Mouse (Mus musculus) kidney, adult 10 weeks (tissue): ENCODE data around the gene Eef1g. TPM values are rescaled to one million over a fixed set of nuclear protein-coding genes. Genes with fewer than 3 reads are reported as not detected.

Experiments
- polyA plus RNA-seq: library from polyadenylated mRNA; stranded (reverse); fragments of 350-450 nt; fragmentation: Illumina TruSeq; extraction: RNeasy Lipid Tissue Mini Kit (QIAGEN cat#74804); gene quantifications from one replicate; pipeline ENCODE4 v1.2.3, GENCODE M21; 2014; ENCODE audit warnings: low read depth, low replicate concordance

The Eef1g gene
- 56.6 TPM for polyA plus RNA-seq

DNA sequence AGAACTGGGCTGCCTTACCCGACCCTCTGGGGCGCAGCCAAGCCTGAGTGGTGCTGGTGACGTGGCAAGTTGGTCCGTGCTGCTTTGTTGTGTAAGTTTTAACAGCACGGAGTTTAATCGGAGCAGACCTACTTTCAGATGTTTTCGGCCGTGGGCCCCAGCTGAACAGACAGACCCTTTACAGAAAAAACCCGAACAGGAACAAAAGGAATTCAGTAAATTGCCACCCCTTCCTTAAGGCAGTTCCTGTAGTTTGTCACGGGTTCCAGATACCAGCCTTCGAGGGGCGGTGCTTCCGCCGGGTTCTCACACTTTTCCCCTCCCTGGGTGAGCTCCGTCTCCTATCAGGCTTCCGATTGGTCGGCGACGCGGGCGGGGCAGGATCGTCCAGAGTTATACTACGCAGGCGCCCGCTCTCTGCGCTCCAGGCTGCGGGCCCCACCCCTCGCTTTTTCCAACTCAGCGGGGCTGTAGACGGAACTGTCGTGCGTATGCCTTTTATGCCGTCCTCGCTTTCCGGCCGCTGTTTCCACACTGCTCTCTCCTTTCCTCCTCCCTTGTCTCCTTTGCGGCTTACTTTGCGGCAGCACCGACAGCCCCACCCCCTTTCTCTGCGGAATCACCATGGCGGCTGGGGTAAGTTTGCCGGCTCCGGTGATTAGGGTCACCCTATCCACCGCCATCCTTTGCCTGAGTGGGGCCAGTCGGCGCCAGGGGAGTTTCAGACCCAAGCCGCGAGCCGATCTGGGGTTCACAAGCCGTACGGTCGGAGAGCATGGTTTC, at the start of gene Eef1g:
TSS of gene Eef1g (plus strand) at position 452 of the 783 bp plus-strand sequence.

DNA sequence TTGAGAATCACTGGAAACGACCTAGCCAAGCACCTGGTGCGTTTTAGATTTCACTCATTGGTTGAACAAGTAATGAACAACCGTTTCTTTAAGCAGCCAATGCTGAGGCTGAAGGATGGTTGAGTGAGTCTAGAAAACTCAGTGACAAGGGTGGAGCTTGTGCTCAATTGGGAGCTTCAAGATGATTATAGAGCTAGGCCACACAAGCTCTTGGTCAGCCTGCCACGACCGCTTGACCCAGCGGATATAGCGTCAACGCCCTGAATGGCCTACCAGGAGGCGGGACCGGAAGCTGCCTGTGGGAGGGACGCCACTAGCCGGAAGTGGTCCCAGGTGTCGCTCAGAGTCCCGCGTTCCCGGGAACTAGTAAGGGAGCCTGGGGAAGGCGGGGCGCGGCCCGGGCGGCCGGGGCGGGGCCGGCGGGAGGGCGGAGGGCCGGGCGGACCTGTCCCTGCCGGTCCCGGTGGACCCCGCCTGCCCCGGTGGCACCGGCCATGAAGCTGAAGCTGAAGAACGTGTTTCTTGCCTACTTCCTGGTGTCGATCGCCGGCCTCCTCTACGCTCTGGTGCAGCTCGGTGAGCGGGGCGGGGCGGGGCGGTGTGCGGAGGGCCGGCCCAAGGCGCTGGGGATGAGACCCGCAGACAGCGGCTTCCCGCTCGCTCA, 46.6 kb upstream of the Eef1g start, which contains the start of gene B3gat3:
TSS of gene B3gat3 (plus strand) at position 302 of the 664 bp plus-strand sequence.

DNA sequence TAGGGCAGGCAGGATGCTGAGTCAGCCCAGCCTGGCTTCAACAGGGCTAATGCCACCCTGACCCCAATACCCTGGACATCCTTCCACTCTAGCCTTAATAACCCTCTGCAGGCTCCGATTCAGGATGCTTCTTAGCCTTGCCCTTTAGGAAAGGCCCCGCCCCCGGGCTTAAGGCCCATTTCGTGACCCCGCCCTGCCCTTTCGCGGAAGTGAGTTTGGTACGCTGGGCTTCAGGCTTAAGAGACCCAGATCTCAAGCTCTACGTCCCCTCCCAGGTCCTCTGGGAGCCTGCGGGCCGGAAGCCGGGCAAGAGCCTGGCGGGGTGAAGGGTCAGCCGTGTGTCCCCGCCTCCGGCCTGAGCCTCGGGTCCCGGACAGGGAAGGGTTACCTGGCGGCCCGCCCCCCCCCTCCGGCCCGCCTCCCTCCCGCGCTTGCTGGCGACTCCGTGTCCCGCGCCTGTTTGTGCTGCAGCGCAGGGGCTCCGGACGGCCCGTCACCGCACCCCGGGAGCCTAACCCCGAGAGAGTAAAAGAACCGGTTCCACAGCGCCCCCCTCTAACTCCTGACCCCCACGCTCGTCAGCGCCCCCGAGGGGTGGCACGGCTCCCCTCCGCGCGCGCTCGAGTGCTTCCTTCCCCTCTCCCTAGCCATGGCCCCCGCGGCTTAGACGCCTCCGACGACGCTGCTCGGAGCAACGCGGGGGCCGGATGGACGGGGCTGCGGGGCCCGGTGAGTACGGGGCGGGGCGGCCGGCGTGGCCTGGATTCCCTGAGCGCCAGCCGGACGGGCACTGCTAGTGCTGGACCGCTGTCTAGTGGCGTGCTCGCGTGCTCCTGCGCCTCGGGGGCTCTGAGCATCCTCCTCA, 37.4 kb upstream of the Eef1g start, which contains the start of the genes Rom1 and Eml3:
TSS of gene Rom1 (minus strand) at position 133 of the 865 bp plus-strand sequence.
TSS of gene Eml3 (plus strand) at position 329 of the 865 bp plus-strand sequence.

DNA sequence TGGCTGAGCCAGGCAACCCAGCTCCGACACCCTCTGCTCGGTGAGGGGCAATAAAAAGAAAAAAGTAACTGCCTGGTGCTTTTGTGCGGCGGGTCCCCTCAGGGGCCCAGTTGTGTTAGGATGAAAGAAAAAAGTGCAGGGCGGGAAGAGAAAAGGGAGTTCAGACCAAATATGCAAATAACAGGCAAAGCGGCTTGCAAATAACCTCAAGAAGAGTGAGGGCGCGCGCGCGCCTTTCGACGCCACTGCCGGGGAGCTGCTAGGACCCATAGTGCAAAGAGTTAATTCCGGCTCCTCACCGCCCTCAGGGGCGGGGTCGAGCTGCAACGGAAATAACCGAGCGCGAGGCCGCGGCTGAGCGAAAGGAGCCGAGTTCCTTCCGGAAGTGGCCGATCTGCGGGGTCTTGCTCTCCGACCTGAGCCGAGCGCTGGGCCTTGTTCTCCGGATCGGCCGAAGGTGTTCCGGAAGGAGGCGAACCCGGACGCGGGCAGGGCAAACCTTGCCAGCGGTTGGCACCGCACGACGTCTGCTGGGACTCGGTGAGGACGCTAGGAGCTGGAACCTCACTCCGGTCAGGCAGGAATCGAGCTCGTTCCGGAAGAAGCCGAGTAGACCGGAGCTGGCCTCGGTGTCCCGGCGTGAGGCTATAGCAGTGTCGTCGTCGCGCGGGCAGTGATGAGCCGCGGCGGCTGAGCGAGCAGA, 25.2 kb upstream of the Eef1g start, which contains the start of gene Mta2:
TSS of gene Mta2 (plus strand) at position 361 of the 703 bp plus-strand sequence.

DNA sequence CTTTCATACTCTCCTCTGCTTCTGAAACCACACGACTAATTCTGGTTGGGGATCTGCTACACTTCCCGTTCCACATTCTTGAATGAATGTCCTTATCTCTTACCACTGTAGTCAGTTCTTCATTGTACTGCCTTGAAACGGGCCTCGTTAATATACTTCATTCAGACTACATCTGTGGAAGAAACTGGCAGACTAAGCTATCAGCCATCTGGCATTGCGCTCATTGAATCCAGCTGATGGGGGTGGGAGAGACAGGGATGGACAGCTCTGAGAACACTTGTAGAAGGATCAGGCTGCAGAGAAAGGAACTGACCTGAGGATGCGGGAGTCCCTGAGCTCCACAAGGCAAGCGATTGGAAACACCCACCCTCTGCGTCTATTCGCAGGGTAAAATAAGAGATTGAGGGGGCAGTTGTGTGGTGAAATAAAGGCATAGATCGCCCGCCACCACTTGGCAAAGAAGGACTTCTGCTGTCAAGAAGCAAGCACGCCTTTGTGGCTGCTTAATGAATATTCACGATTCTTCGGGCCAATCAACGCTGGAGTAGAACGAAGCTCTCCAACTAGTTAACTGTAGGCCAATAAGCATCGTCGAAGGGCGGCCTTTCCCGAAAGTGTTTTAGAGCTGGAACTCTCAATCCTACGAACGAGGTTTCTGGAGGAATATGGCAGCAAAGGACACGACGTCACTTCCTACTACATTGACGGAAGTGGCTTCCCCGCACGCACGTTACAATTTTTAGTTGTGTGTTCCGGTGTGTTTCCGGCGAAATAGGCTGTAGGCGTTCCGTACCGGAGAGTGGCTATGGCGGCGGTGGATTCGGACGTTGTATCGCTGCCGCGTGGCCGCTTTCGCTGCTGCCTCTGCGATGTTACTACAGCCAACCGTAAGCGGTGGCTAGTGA, 13.5 kb upstream of the Eef1g start, which contains the start of gene Tut1:
TSS of gene Tut1 (plus strand) at position 713 of the 905 bp plus-strand sequence.

DNA sequence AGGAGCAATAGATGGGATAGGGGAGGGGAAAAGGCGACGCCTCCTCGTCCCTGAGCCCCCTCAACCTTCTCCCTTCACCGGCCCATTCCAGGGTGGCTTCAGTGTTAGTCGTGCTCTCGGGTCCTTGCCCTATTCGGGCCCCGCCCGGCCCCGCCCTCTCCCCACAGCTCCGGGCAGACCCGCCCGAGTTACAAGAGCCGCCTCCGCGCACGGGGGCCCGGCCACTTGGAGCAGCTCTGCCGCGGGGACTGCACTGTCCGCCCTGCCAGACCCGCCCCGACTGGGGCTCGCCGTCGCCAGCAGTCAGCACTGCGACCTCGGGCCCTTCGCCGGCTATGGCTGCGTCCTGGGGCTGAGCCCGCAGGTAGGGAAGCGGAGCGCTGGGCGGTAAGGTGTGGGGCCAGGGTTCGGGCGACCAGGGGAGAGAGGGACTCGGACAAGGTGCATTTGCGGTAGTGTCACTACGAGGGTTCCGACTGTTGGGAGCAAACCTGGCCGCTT, 22.3 kb downstream of the Eef1g start, which contains the start of gene Ahnak:
TSS of gene Ahnak (plus strand) at position 219 of the 501 bp plus-strand sequence.

Other genes with a start within 250 kb of the Eef1g start
- 283 TPM for gene Slc3a2, start 243.7 kb upstream of the Eef1g start, polyA plus RNA-seq
- gene Wdr74, start 231.2 kb upstream of the Eef1g start, polyA plus RNA-seq = 6.9 TPM
- gene 1700092M07Rik, start 226.3 kb upstream of the Eef1g start, polyA plus RNA-seq = not detected
- 39.9 TPM for gene Stx5a, start 225.6 kb upstream of the Eef1g start, polyA plus RNA-seq
- 50.7 TPM for gene Nxf1, start 210.0 kb upstream of the Eef1g start, polyA plus RNA-seq
- 44.7 TPM for gene Tmem223, start 196.0 kb upstream of the Eef1g start, polyA plus RNA-seq
- 44.0 TPM for gene Tmem179b, start 192.6 kb upstream of the Eef1g start, polyA plus RNA-seq
- gene Taf6l, start 180.6 kb upstream of the Eef1g start, polyA plus RNA-seq = 0.77 TPM
- 71.4 TPM for gene Polr2g, start 168.5 kb upstream of the Eef1g start, polyA plus RNA-seq
- 0.28 TPM for gene Zbtb3, start 164.5 kb upstream of the Eef1g start, polyA plus RNA-seq
- gene Ttc9c, start 147.7 kb upstream of the Eef1g start, polyA plus RNA-seq = 58.2 TPM
- gene Hnrnpul2, start 147.0 kb upstream of the Eef1g start, polyA plus RNA-seq = 109 TPM
- gene AC129217.1, start 137.3 kb upstream of the Eef1g start, polyA plus RNA-seq = not detected
- 21.8 TPM for gene Bscl2, start 129.6 kb upstream of the Eef1g start, polyA plus RNA-seq
- gene Gng3, start 127.8 kb upstream of the Eef1g start, polyA plus RNA-seq = not detected
- gene Lrrn4cl, start 116.3 kb upstream of the Eef1g start, polyA plus RNA-seq = 0.69 TPM
- 17.7 TPM for gene Ubxn1, start 95.5 kb upstream of the Eef1g start, polyA plus RNA-seq
- gene Uqcc3, start 86.1 kb upstream of the Eef1g start, polyA plus RNA-seq = 6.6 TPM
- 56.4 TPM for gene Lbhd1, start 83.3 kb upstream of the Eef1g start, polyA plus RNA-seq
- not detected for gene Gm49403, start 83.1 kb upstream of the Eef1g start, polyA plus RNA-seq
- 17.3 TPM for gene 1810009A15Rik, start 78.2 kb upstream of the Eef1g start, polyA plus RNA-seq
- gene Gm49416, start 78.1 kb upstream of the Eef1g start, polyA plus RNA-seq = not detected
- gene Ints5, start 74.0 kb upstream of the Eef1g start, polyA plus RNA-seq = 0.32 TPM
- 80.0 TPM for gene Ganab, start 69.0 kb upstream of the Eef1g start, polyA plus RNA-seq
- gene B3gat3, start 46.7 kb upstream of the Eef1g start, polyA plus RNA-seq = 5.2 TPM
- 0.40 TPM for gene Rom1, start 37.7 kb upstream of the Eef1g start, polyA plus RNA-seq
- 2.1 TPM for gene Eml3, start 37.5 kb upstream of the Eef1g start, polyA plus RNA-seq
- 47.2 TPM for gene Mta2, start 25.2 kb upstream of the Eef1g start, polyA plus RNA-seq
- 2.3 TPM for gene Tut1, start 13.2 kb upstream of the Eef1g start, polyA plus RNA-seq
- gene Ahnak, start 22.2 kb downstream of the Eef1g start, polyA plus RNA-seq = 25.5 TPM
- not detected for gene Scgb1a1, start 120.9 kb downstream of the Eef1g start, polyA plus RNA-seq
- 10.5 TPM for gene Asrgl1, start 168.6 kb downstream of the Eef1g start, polyA plus RNA-seq